Mouse (Mus musculus) spleen, adult 2 months (tissue): ENCODE measurements around the gene Zswim7. TPM values are rescaled to one million over a fixed set of nuclear protein-coding genes. Genes with fewer than 3 reads are reported as not detected.

Experiments
- DNase-seq, 2 experiments: peaks; one replicate each; pipeline versions ENCODE4 v3.0.0 to v3.0.0-alpha.2; 2012 to 2021; ENCODE audit warnings: low spot score in 2 of 2, low read depth in 1 of 2
- H3K27ac ChIP-seq: fragments of 200-500 bp; 2 replicates; pipeline ENCODE4 v1.5.1; 2012; ENCODE audit warnings: low read length, inconsistent platforms; ENCODE audit not compliant: insufficient read depth
- H3K27me3 ChIP-seq: fragments of 200-500 bp; 2 replicates; pipeline ENCODE4 v1.6.1; 2012; ENCODE audit warnings: mild to moderate bottlenecking, moderate library complexity, low read length, inconsistent platforms; ENCODE audit not compliant: control insufficient read depth, insufficient read depth
- H3K36me3 ChIP-seq: fragments of 200-500 bp; 2 replicates; pipeline ENCODE4 v1.6.1; 2012; ENCODE audit warnings: mild to moderate bottlenecking, low read length, inconsistent platforms; ENCODE audit not compliant: control insufficient read depth, insufficient read depth
- H3K4me1 ChIP-seq: fragments of 200-500 bp; 2 replicates; pipeline ENCODE4 v1.6.1; 2011; ENCODE audit warnings: inconsistent platforms; ENCODE audit not compliant: control insufficient read depth, insufficient read depth, insufficient read length
- H3K4me3 ChIP-seq: fragments of 200-500 bp; 2 replicates; pipeline ENCODE4 v1.5.1; 2011; ENCODE audit warnings: mild to moderate bottlenecking, inconsistent platforms; ENCODE audit not compliant: insufficient read depth, insufficient read length; ENCODE audit errors: extremely low read depth
- CTCF ChIP-seq: fragments of 200-500 bp; IDR thresholded peaks from 2 replicates; pipeline ENCODE4 v1.5.1; 2011; ENCODE audit warnings: mild to moderate bottlenecking, inconsistent platforms; ENCODE audit not compliant: insufficient read depth, insufficient read length, insufficient replicate concordance; ENCODE audit errors: extremely low read depth
- POLR2A ChIP-seq: fragments of 200-500 bp; IDR thresholded peaks from 2 replicates; pipeline ENCODE4 v1.6.1; 2011; ENCODE audit warnings: low read depth, low read length, inconsistent platforms
- WGBS: fragments of 180-500 bp; shearing (Covaris S2); methylation state at CpG from one replicate; pipeline ENCODE4 v1.1.7; 2018; 5-methylcytosine and 5-hydroxymethylcytosine counted together
- polyA plus RNA-seq: library from polyadenylated mRNA; depleted of rRNA; stranded (reverse); fragments of >200 nt; gene quantifications from 2 replicates; pipeline ENCODE4 v1.2.3, GENCODE M21; 2012

The Zswim7 gene
- polyA plus RNA-seq, 1 experiment = 4.4 TPM

- H3K36me3 ChIP-seq = no peaks in the 10 kb centered on the region
- no peak overlapping the region for H3K4me3 ChIP-seq
- no peaks in the 10 kb centered on the region; the same call in 1 of the 2 replicates for H3K4me1 ChIP-seq
- TF ChIP-seq POLR2A = no peak
- TF ChIP-seq CTCF = no peak
- H3K27me3 ChIP-seq = no peaks in the 10 kb centered on the region
- DNase-seq = no peak
- no peak overlapping the region for H3K27ac ChIP-seq
- 92% methylated on average over 8 of the region's 8 CpGs for WGBS
Measured at GRCm38 (mm10) chr11:62277086-62277485, 4.1 kb downstream of the Zswim7 start.

GRCm38 (mm10) chr11:62270851-62271250, 10.3 kb downstream of the Zswim7 start:
- H3K4me3 ChIP-seq = no peak overlapping the region
- no peaks in the 10 kb centered on the region for H3K27me3 ChIP-seq
- 0 out of 2 replicates have a peak, but pooled peaks cover 1% of the 10 kb centered on the region for H3K36me3 ChIP-seq
- WGBS = 83% methylated on average over 5 of the region's 5 CpGs
- H3K4me1 ChIP-seq = no peaks in the 10 kb centered on the region
- TF ChIP-seq CTCF = no peak
- no peak for TF ChIP-seq POLR2A
- DNase-seq = no peak
- no peak overlapping the region for H3K27ac ChIP-seq

- H3K27me3 ChIP-seq = no peaks in the 10 kb centered on the region
- DNase-seq = no peak
- H3K4me3 ChIP-seq = no peak overlapping the region
- H3K36me3 ChIP-seq = 0 out of 2 replicates have a peak, but pooled peaks cover 1% of the 10 kb centered on the region
- WGBS = 92% methylated on average over 12 of the region's 12 CpGs
- no peak for TF ChIP-seq POLR2A
- H3K27ac ChIP-seq = no peak overlapping the region
- no peaks in the 10 kb centered on the region for H3K4me1 ChIP-seq
Measured at GRCm38 (mm10) chr11:62269097-62269496, 12.1 kb downstream of the Zswim7 start.

GRCm38 (mm10) chr11:62268381-62268780, 12.8 kb downstream of the Zswim7 start:
- no peak overlapping the region for H3K27ac ChIP-seq
- no peaks in the 10 kb centered on the region for H3K4me1 ChIP-seq
- no peak for DNase-seq
- H3K4me3 ChIP-seq = no peak overlapping the region
- H3K36me3 ChIP-seq = 0 out of 2 replicates have a peak, but pooled peaks cover 1% of the 10 kb centered on the region
- WGBS = 75% methylated on average over 8 of the region's 8 CpGs
- TF ChIP-seq POLR2A (no peak), CTCF (no peak)
- H3K27me3 ChIP-seq = no peaks in the 10 kb centered on the region

GRCm38 (mm10) chr11:62266466-62267214, 14.5 kb downstream of the Zswim7 start:
- DNase-seq = no peak
- TF ChIP-seq CTCF = no peak
- no peak for TF ChIP-seq POLR2A
- 86% methylated on average over 17 of the region's 17 CpGs for WGBS
- no peak overlapping the region for H3K27ac ChIP-seq
- H3K4me1 ChIP-seq = no peaks in the 10 kb centered on the region
- H3K4me3 ChIP-seq = no peak overlapping the region
- 0 out of 2 replicates have a peak, but pooled peaks cover 1% of the 10 kb centered on the region for H3K36me3 ChIP-seq
- no peaks in the 10 kb centered on the region for H3K27me3 ChIP-seq

- no peak for TF ChIP-seq POLR2A
- no peak for TF ChIP-seq CTCF
- DNase-seq = no peak
- WGBS = 93% methylated on average over 7 of the region's 7 CpGs
Measured at GRCm38 (mm10) chr11:62265642-62266041, 15.5 kb downstream of the Zswim7 start.

GRCm38 (mm10) chr11:62264018-62264417, 17.2 kb downstream of the Zswim7 start:
- TF ChIP-seq POLR2A (no peak), CTCF (no peak)
- H3K27ac ChIP-seq = no peak overlapping the region
- 0 out of 2 replicates have a peak, but pooled peaks cover 1% of the 10 kb centered on the region for H3K36me3 ChIP-seq
- H3K27me3 ChIP-seq = no peaks in the 10 kb centered on the region
- no peaks in the 10 kb centered on the region for H3K4me1 ChIP-seq
- 90% methylated on average over 7 of the region's 7 CpGs for WGBS
- DNase-seq = no peak
- no peak overlapping the region for H3K4me3 ChIP-seq

More at GRCm38 (mm10) chr11:62265642-62266041, 15.5 kb downstream of the Zswim7 start:
- no peak overlapping the region for H3K27ac ChIP-seq
- no peak overlapping the region for H3K4me3 ChIP-seq
- no peaks in the 10 kb centered on the region for H3K4me1 ChIP-seq
- 0 out of 2 replicates have a peak, but pooled peaks cover 1% of the 10 kb centered on the region for H3K36me3 ChIP-seq
- H3K27me3 ChIP-seq = no peaks in the 10 kb centered on the region
